Mouse (Mus musculus) forebrain, embryonic 15.5 days (tissue): ENCODE results near the gene Gm45808. TPM values are rescaled to one million over a fixed set of nuclear protein-coding genes. Genes with fewer than 3 reads are reported as not detected.
"Not testable (repeated sequence)": the region's sequence is repeated elsewhere in the genome, so short reads cannot be mapped to it uniquely, and the experiment has no call there.

ENCODE experiments used
- ATAC-seq: fragments of 200-750 bp; cut with Nextera tagmentation; replicated peaks from 2 replicates; pipeline ENCODE4 v1.8.0; 2017; ENCODE audit warnings: mild to moderate bottlenecking, moderate TSS enrichment, moderate library complexity
- H3K27ac ChIP-seq: fragments of 300-500 bp; sonication (generic); replicated peaks from 2 replicates; pipeline ENCODE4 v1.5.1; 2015; ENCODE audit warnings: mild to moderate bottlenecking, inconsistent platforms
- H3K27me3 ChIP-seq: fragments of 300-500 bp; sonication (generic); 2 replicates; pipeline ENCODE4 v1.6.1; 2015; ENCODE audit warnings: inconsistent platforms
- H3K36me3 ChIP-seq: fragments of 300-500 bp; sonication (generic); 2 replicates; pipeline ENCODE4 v1.6.1; 2015; ENCODE audit warnings: mild to moderate bottlenecking, inconsistent platforms
- H3K4me1 ChIP-seq: fragments of 300-500 bp; sonication (generic); 2 replicates; pipeline ENCODE4 v1.6.1; 2015; ENCODE audit warnings: inconsistent platforms
- H3K4me2 ChIP-seq: fragments of 300-500 bp; sonication (generic); replicated peaks from 2 replicates; pipeline ENCODE4 v1.6.1; 2015; ENCODE audit warnings: mild to moderate bottlenecking, inconsistent platforms
- H3K4me3 ChIP-seq: fragments of 300-500 bp; sonication (generic); 2 replicates; pipeline ENCODE4 v1.5.1; 2015; ENCODE audit warnings: mild to moderate bottlenecking, inconsistent platforms
- H3K9ac ChIP-seq: fragments of 300-500 bp; sonication (generic); replicated peaks from 2 replicates; pipeline ENCODE4 v1.6.1; 2015; ENCODE audit warnings: mild to moderate bottlenecking, inconsistent platforms
- H3K9me3 ChIP-seq: fragments of 300-500 bp; sonication (generic); 2 replicates; pipeline ENCODE4 v1.6.1; 2016; ENCODE audit warnings: inconsistent platforms
- WGBS: fragments of 180-500 bp; shearing (Covaris S2); methylation state at CpG from one replicate; pipeline ENCODE4 v1.1.7; 2015; ENCODE audit warnings: mixed read lengths; 5-methylcytosine and 5-hydroxymethylcytosine counted together
- polyA plus RNA-seq: library from polyadenylated mRNA; unstranded; fragments of >200 nt; fragmentation: Nextera tagmentation; extraction: Ambion mirVana; gene quantifications from 2 replicates; pipeline ENCODE4 v1.2.1, GENCODE M21; 2015

Gm45808 gene
- polyA plus RNA-seq, 1 experiment from 2014 or later: not detected

DNA sequence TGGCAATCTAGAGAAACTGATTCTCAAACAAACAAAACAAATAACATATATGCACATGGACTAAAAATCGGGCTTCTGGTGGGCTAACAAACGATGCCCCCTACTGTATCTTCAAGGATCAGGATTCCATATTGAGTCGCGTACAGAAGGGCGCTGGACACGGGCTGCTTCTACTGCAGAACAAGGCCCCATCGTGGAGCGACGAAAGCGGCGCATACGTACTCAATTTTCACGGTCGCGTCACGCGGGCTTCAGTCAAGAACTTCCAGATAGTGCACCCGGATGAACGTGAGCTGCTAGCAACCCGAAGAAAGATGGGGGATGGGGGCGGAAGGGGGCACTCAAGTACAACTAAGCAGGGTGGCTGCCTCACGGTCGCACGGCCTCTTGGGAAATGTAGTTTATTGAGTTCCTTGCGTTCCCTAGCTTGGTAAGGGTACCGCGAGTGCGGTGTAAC lies 35.1 kb upstream of the Gm45808 start:
- Histone ChIP-seq H3K4me1 (peaks cover 29% of the 10 kb centered on the region), H3K36me3 (no peaks in the 10 kb centered on the region), H3K4me3 (peak overlapping the region; percentile 56), H3K4me2 (peak overlapping the region; percentile 51), H3K9ac (peak overlapping the region; percentile 54), H3K9me3 (no peaks in the 10 kb centered on the region), H3K27ac (peak overlapping the region; percentile 91), H3K27me3 (no peaks in the 10 kb centered on the region)
- WGBS: under 1% methylated on average over 28 of the region's 28 CpGs
- peak; percentile 87 for ATAC-seq

DNA sequence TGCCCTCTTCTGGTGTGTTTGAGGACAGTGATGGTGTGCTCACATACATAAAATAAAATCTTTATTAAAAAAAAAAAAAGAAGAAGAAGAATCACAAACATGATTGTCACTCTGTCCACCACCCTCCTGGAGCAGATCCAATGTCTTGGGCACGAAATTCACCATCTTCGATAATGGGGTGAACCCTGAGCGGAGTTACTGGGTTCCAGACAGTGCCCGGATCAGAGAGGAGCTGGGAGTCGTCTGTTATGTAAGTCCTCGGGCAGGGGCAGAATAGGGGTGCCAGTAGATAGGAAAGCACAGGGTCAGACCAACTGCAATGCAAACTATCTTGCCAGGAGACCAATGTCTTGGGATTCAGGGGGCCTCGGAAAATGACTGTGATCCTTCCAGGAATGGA lies 34.0 kb upstream of the Gm45808 start:
- Histone ChIP-seq H3K4me1 (peaks cover 28% of the 10 kb centered on the region), H3K4me3 (no peak overlapping the region), H3K4me2 (no peak overlapping the region), H3K9ac (no peak overlapping the region), H3K27me3 (no peaks in the 10 kb centered on the region), H3K9me3 (no peaks in the 10 kb centered on the region), H3K27ac (no peak overlapping the region), H3K36me3 (no peaks in the 10 kb centered on the region)
- 93% methylated on average over 7 of the region's 7 CpGs for WGBS
- ATAC-seq: no peak

DNA sequence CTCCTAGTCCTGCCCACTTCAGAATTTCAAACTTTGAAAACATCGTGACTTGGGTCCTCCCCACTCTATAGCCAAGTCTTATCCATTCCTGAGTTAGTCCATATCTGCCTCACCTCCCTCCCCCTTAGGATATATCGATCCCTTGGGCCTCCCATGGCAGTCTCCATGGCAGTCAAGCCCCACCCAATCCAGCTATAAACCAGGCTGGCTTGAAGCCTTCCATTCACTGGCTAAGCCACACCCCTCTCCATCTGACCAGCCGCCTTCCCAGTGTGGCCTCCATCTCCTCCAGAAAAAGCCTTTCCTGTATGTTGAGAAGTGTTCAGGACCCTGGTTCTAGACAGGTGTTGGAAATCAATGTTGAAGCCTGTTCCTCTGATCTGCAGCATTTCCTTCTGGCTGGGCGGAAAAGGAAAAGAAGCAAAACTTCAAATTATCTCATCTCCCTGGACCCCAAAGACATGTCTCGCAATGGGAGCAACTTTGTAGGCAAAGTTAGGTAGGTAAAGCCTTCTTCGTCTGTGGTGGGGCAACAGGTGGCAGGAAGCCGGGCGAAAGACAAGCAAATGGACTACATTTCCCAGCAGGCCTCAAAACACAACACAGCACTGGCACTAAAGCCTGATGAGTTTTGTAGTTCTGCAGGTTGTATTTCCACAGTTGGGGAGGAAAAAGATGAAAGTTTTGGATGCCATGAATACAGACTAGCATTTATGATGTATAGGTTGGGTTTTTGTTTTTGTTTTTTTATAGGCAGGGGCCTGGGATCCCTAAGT lies 32.9 kb upstream of the Gm45808 start:
- no peak overlapping the region for H3K9ac ChIP-seq
- no peaks in the 10 kb centered on the region for H3K27me3 ChIP-seq
- no peak overlapping the region for H3K27ac ChIP-seq
- H3K4me3 ChIP-seq: no peak overlapping the region
- H3K9me3 ChIP-seq: no peaks in the 10 kb centered on the region
- no peak for ATAC-seq
- H3K4me2 ChIP-seq: no peak overlapping the region
- peaks cover 18% of the 10 kb centered on the region for H3K4me1 ChIP-seq
- no peaks in the 10 kb centered on the region for H3K36me3 ChIP-seq
- WGBS: 78% methylated on average over 8 of the region's 8 CpGs

DNA sequence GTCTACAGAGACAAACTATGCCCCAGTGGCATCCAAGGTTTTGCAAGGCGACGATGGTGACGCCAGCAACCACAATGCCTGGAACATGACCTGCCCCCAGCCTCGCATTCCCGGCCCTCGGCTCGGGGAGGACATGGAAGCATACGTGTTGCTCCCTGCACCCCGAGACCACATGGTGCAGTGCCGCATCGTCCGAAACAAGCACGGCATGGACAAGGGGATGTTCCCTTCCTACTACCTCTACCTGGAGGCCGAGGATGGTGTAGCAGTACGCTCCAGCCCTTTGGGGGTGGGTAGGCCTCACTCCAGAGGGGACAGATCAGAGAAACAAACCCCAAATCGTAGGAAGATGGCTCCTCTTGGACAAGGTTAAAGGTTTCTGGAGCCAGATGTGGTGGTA lies 32.0 kb upstream of the Gm45808 start:
- no peak overlapping the region for H3K9ac ChIP-seq
- H3K36me3 ChIP-seq: no peaks in the 10 kb centered on the region
- no peaks in the 10 kb centered on the region for H3K9me3 ChIP-seq
- no peaks in the 10 kb centered on the region for H3K27me3 ChIP-seq
- H3K4me3 ChIP-seq: no peak overlapping the region
- no peak overlapping the region for H3K27ac ChIP-seq
- ATAC-seq: no peak
- H3K4me2 ChIP-seq: no peak overlapping the region
- 91% methylated on average over 16 of the region's 16 CpGs for WGBS
- peaks cover 14% of the 10 kb centered on the region for H3K4me1 ChIP-seq

DNA sequence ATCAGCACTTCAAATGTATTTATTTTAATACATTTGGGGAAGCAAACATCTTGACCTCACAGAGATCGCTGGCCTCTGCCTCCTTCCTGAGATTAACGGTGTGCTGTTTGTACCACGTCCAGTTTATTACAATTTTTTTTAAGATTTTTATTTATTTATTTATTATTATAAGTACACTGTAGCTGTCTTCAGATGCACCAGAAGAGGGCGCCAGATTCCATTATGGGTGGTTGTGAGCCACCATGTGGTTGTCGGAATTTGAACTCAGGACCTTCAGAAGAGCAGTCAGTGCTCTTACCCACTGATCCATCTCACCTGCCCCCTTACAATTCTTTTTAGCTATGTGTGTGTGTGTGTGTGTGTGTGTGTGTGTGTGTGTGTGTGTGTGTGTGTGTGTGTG lies 30.2 kb upstream of the Gm45808 start:
- H3K27me3 ChIP-seq, H3K4me2 ChIP-seq, ATAC-seq, H3K4me3 ChIP-seq, H3K9me3 ChIP-seq, H3K9ac ChIP-seq, H3K36me3 ChIP-seq, H3K4me1 ChIP-seq, H3K27ac ChIP-seq: not testable (repeated sequence)
- 73% methylated on average over 5 of the region's 5 CpGs for WGBS

DNA sequence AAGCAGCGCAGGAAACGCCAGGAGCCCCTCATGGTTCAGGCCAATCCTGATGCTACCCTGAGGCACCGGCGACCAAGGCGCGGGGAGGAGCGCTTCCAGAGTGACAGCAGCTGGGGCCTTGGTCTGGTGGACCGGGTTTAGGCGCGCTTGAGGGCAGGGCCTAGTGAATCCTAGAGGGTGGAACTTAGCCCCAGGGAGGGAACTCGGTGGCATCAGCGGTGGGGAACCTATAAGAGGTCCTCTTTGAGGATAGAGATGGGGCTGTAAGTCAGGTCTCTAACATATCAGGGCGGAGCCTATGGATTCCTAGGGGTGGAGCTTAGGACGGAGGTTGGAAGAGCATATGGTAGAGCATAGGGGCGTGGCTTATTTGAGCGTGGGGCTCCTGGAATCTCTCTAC lies 28.8 kb upstream of the Gm45808 start:
- Histone ChIP-seq H3K27ac (no peak overlapping the region), H3K36me3 (no peaks in the 10 kb centered on the region), H3K4me3 (no peak overlapping the region), H3K9me3 (no peaks in the 10 kb centered on the region), H3K27me3 (no peaks in the 10 kb centered on the region), H3K9ac (no peak overlapping the region), H3K4me2 (no peak overlapping the region), H3K4me1 (no peaks in the 10 kb centered on the region)
- ATAC-seq: no peak
- 33% methylated on average over 16 of the region's 16 CpGs for WGBS

DNA sequence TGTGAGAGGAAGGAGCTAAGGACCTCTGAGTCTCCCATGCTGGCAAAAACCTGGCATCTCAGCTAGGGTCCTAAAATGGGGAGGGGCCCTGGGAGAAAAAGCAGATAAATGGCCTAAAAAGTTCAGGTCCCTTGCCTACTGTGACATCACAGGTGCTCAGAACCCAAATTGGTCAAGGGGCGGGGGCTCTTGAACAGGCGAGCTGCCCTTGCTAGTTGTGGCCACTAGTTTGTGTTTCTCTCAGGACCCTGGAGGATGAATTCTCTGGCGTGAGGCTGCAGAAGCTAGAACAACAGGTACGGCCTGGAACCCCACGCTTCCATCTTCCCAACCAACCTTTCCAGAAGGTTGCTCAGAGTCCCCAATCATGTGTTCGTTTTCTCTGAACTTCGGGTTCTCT lies 27.8 kb upstream of the Gm45808 start:
- Histone ChIP-seq H3K36me3 (no peaks in the 10 kb centered on the region), H3K4me3 (no peak overlapping the region), H3K4me1 (peaks cover 4% of the 10 kb centered on the region), H3K9ac (no peak overlapping the region), H3K27ac (no peak overlapping the region), H3K4me2 (no peak overlapping the region), H3K27me3 (no peaks in the 10 kb centered on the region), H3K9me3 (no peaks in the 10 kb centered on the region)
- WGBS: 78% methylated on average over 7 of the region's 7 CpGs
- ATAC-seq: no peak

DNA sequence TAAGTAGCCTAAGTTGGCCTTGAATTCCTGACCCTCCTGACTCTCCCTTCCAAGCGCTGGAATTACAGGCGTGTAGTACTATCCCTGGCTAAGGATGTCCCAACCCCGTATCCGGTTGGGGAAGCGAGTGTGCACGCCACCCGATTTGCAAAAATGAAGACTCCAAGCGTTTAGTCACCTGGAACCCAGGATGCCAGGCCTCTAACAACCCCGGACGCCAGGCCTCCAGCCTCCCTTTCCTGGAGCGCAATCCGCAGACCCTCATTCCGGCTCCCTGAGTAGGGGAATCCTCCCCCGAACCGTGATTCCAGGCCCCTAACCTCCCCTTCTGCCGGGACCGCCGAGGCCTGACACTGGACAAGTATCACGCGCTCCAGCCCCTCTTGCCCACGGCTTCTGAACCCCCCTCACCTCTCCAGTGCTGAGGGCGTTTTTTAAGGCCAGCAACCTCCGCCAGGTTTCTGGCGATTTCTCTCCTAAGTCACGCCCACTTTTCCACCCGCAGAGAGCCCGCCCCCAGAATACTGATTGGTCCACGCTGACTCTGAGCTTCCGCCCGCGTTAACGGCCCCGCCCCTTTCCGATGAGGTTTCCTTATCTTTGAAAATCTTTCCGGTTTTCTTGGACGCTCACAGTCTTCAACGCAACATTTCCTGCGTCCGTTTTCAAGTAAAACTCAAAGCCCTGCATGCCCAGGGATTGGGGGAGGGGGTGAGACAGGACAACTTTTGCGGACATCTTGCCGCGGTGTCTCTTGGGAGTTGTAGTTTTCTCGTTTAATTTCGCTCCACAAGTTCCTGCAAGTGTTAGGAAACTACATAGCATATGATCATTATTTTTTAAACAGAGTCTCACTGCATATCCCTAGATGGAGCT lies 23.5 kb upstream of the Gm45808 start, which contains the start of gene Nucb1:
Gene Nucb1 (minus strand): TSS at position 495 of the 876 bp plus-strand sequence.
- H3K27ac ChIP-seq: peak within 1 kb of the TSS; percentile 84
- H3K36me3 ChIP-seq: peaks cover 4% of the 10 kb centered on the region; the same call in 1 of the 2 replicates
- ATAC-seq: peak; percentile 92
- peak within 1 kb of the TSS; percentile 93 for H3K4me3 ChIP-seq
- no peaks in the 10 kb centered on the region for H3K9me3 ChIP-seq
- H3K27me3 ChIP-seq: no peaks in the 10 kb centered on the region
- H3K9ac ChIP-seq: peak within 1 kb of the TSS; percentile 82
- peak within 1 kb of the TSS; percentile 93 for H3K4me2 ChIP-seq
- peaks cover 14% of the 10 kb centered on the region for H3K4me1 ChIP-seq
- under 1% methylated on average over 44 of the region's 44 CpGs for WGBS

DNA sequence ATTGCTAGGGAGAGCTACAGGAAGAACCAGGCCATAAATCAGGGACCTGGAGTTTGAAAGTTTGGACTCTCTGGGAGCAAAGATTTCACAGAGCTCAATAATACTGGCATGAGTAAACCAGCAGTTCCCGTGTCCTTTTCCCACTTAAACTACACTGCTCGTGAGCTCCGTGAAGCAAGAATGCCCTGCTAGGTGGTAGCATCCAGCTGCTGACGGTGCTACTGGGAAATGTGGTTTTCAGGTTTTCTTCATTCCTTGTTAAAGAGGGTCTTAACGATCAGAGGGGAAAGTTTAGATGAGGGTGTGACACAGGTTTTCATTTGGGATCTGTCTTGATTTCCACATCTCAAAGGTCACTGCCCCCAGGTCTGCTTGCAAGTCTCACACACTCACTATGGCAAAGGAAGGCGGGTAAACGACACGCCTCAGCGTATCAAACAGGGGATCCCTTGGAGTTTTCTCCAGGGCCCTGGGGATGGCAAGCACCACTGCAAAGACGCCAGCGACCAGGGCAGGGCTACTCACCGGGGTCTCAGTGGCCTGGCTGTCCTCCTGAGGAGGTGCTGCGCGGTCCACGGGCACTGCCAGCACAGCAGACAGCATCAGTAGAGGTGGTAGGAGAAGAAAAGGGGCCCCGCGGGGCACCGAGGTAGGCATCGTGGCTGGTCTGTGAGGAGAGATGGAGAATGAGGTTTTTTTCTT lies 22.7 kb upstream of the Gm45808 start:
- peaks cover 4% of the 10 kb centered on the region; the same call in 1 of the 2 replicates for H3K36me3 ChIP-seq
- no peaks in the 10 kb centered on the region for H3K9me3 ChIP-seq
- peak overlapping the region; percentile 93 for H3K4me2 ChIP-seq
- H3K4me3 ChIP-seq: peak overlapping the region; percentile 93
- H3K9ac ChIP-seq: peak overlapping the region; percentile 82
- H3K27ac ChIP-seq: peak overlapping the region; percentile 84; the same call in 1 of the 2 replicates
- 35% methylated on average over 19 of the region's 19 CpGs for WGBS
- H3K27me3 ChIP-seq: no peaks in the 10 kb centered on the region
- peaks cover 14% of the 10 kb centered on the region for H3K4me1 ChIP-seq
- ATAC-seq: peak; percentile 11; the same call in 1 of the 2 replicates

DNA sequence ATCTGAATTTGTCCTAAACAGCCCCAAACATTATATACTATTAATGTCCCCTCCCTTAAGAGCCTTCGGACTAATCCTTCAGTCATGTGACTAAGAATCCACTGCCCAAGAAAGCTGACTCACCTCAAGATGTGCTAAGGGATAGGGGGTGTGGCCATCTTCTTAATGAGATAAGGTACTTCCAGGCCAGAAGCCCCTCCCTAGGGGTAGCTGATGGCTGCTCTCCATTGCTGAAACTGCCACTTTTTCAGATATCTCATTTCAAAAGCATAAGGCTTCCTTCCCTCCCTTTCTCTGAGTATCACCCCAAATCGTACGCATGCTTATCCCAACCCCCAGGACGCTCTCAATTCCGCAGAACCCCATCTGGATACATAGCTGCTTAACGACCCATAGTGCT lies 21.9 kb upstream of the Gm45808 start:
- Histone ChIP-seq H3K27ac (no peak overlapping the region), H3K9ac (no peak overlapping the region), H3K4me2 (no peak overlapping the region), H3K36me3 (peaks cover 4% of the 10 kb centered on the region; the same call in 1 of the 2 replicates), H3K4me3 (no peak overlapping the region), H3K4me1 (peaks cover 14% of the 10 kb centered on the region), H3K9me3 (no peaks in the 10 kb centered on the region), H3K27me3 (no peaks in the 10 kb centered on the region)
- no peak for ATAC-seq
- 89% methylated on average over 6 of the region's 6 CpGs for WGBS

DNA sequence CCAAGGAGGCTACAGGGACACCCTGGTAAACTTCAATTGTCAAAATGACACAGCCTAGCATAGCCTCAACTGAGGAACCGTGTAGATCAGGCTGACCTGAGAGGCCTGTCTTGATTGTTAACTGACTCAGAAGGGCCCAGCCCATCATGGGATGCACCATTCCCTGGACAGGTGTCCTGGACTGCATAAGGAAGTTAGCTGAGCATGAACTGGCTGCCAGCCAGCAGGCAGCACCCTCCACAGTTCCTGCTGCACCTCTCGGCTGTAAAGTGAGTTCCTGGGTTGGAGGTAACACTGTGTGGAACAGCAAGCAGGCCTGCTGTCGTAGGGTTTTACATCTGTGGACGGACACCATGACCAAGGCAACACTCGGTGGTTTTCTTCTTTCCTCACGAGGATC lies 21.0 kb upstream of the Gm45808 start:
- no peak for ATAC-seq
- Histone ChIP-seq H3K4me1 (peaks cover 14% of the 10 kb centered on the region), H3K27me3 (no peaks in the 10 kb centered on the region), H3K4me3 (no peak overlapping the region), H3K4me2 (no peak overlapping the region), H3K36me3 (peaks cover 7% of the 10 kb centered on the region; the same call in 1 of the 2 replicates), H3K9me3 (no peaks in the 10 kb centered on the region), H3K9ac (no peak overlapping the region), H3K27ac (no peak overlapping the region)
- 90% methylated on average over 6 of the region's 6 CpGs for WGBS
